Mouse (Mus musculus) gastrocnemius, postnatal 25 days (tissue): ENCODE measurements around the gene Vpreb1. TPM values are rescaled to one million over a fixed set of nuclear protein-coding genes. Genes with fewer than 3 reads are reported as not detected.
"Not testable (repeated sequence)": the region's sequence is repeated elsewhere in the genome, so short reads cannot be mapped to it uniquely, and the experiment has no call there.

Source experiments
- DNase-seq: peaks from one replicate; pipeline ENCODE4 v3.0.0; 2022
- total RNA-seq, 2 experiments: library from RNA; stranded (reverse); gene quantifications; 1 replicate in 1 of 2; 2 replicates in 1 of 2; pipeline ENCODE4 v1.2.3; 2021

Vpreb1 gene
- total RNA-seq, 2 experiments from 2014 or later = not detected

DNA sequence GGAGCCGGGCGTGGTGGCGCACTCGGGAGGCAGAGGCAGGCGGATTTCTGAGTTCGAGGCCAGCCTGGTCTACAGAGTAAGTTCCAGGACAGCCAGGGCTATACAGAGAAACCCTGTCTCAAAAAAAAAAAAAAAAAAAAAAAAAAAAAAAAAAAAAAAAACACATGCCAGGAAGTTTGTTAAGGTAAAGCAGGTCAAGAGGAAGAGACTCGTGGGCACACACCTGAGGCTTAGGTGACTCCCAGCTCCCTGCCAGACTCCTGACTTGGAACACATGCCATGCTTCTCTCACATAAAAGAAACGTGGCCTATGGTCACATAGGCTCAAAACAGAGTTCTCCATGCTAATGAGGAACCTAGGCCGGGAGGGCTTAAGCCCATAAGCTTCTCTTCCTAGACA, 14.6 kb downstream of the Vpreb1 start:
- not testable (repeated sequence) for DNase-seq

DNA sequence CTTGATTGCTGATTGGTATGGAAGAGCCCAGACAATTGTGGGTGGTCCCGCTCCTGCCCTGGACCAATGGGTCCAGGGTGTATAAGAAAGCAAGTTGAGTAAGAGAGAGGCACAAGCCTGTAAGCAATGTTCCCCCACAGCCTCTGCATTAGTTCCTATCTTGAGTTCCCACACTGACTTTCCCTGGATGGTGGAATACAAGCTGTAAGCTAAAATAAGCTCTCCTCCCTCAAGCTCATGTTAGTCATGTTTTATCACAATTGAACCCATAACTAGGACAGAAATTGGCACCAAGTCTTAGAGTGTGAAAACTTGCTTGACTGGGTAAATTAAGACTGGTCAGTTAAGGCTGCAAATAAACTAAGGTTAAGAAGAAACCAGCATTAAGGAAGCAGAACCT, 15.1 kb downstream of the Vpreb1 start:
- DNase-seq = no peak

DNA sequence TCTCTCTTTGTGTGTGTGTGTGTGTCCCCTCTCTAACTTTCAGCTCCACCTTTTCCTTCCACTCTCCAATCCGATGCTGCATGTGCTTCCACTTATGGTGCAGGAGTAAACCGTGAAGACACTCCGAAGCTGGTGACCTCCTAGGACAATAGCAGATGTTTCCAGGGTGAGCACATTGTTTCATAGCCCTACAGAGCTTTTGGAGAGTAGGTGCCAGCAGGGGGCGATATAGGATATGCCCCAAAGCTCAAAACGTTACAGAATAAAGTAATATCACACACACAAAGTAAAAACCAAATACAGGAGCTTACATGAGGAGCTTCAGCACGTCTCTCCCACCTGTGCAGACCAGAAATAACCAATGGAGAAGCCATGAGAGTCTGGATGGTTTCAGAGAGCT, 15.8 kb downstream of the Vpreb1 start:
- DNase-seq = peak; percentile 23

DNA sequence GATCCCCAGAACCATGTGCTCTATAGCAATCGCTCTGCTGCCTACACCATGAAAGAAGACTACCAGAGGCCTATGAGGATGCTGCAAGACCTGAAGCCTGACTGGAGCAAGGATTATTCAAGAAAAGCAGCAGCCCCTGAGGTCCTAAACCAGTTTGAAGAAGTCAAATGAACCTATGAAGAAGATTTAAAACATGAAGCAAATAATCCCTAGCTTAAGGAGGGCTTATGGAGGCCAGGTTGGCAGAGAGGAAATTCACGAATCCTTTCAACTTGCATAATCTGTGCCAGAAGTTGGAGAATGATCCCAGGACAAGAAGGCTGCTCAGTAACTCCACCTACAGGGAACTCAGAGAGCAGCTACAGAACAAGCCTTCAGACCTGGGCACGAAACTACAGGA, 18.2 kb downstream of the Vpreb1 start:
- no peak for DNase-seq

DNA sequence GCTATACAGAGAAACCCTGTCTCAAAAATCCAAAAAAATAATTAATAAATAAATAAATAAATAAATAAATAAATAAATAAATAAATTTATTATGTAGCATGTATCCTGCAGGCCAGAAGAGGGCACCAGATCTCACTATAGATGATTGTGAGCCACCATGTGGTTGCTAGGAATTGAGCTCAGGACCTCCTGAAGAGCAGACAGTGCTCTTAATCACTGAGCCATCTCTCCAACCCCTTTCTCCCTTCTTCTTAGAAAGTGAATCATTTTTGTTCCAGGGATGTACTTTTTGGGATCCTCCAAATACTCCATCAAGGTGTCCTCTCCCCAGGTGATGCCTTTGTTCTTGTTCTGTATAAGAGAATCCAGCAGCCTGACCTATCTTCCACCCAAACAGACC, 21.4 kb downstream of the Vpreb1 start:
- no peak for DNase-seq

DNA sequence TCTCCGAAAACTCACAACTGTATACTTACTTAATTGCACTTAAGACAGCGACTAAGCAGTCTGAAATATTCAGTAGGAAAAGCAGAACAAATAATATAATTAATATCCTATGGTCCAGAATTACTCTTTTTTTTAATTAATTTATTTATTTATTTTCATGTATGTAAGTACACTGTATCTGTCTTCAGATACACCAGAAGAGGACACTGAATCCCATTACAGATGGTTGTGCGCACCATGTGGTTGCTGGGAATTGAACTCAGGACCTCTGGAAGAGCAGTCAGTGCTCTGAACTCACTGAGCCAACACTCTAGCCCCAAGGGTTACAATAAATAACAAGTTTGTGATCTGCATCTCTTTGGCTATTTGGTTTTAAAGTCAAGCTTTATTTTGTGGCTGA, 41.0 kb downstream of the Vpreb1 start:
- no peak for DNase-seq

DNA sequence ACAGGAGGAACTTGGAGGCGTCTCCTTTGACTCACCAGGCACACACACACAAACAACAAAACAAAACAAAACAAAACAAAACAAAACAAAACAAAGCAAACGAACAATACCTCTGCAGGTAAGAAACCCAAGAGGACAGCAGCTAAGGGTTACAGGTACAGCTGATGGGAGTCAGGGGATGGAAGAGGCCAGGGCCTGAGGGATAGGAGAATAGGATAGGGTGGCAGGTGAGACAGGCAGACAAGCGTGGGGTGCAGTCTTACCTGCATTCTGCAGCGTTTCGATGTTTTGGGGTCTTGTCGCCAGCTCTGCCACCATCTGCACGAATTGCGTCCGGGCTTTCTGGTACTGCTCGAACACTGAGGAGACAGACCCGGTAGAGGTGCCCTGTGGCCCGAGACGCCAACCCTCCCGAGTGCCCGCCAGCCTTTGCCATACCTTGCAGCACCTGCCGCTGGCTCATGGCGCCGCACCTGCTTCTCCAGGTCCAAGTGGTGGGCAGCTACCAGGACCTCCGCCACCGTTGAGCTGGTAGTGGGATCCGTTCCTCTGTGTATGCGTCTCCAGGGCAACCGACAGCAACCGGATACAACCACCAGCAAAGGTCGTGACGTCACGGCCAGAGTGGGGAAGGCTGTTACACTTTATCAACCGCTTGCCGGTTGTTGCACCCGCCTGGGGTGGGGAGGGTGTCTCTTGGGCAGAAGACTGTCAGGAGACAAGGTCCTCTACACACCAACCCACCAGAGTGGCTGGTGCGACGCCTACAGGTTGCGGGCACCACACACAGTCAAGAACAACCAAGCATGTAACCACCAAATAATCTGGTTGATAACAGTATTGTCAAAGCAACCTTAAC, 41.7 kb downstream of the Vpreb1 start, which contains the start of gene Spag6l:
TSS of gene Spag6l (minus strand) at position 700 of the 859 bp plus-strand sequence.
- peak; percentile 8 for DNase-seq

DNA sequence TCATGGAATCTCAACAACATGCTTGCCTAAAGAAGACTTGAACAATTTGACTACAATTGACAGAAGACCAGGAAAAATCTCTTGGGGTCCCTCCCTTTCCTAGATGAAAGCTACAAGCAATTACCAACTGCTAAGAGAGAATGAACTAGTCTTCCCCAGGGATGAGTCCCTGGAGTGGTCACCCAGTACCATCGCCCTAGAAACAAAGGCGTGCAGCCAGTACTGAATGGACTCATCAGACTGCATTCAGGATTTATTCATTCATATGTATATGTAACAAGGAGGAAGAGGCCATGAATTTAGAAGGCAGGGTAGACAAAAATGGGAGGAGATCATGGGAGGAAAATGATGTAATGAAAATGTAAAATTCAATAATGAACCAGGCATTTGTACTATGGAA, 44.4 kb downstream of the Vpreb1 start:
- DNase-seq = no peak

DNA sequence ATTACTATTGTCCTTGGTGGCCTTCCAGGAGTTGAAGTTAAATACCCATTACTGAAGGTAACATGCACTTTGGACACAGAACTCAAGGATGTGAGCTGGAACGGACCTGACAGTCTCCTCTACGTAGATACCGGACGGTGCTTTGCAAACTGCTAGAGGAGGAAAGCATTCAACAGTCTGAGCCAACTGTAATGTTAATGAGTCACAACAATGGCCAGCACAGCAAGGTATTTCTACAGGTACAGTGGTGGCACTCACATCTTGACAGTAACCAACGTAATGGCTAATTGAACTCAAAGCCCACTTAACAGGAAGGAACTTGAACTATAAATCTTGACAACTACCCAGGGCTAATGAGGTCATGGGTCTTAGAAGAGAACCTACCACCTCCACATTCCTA, 45.2 kb downstream of the Vpreb1 start:
- no peak for DNase-seq

Other genes with a start within 250 kb of the Vpreb1 start
- not detected for gene Olfr19, start 194.4 kb downstream of the Vpreb1 start, total RNA-seq
- not detected for gene Spag6l, start 41.4 kb downstream of the Vpreb1 start, total RNA-seq
- not detected for gene Igll1, start 6.9 kb downstream of the Vpreb1 start, total RNA-seq
- gene Top3b, start 107 bp downstream of the Vpreb1 start, total RNA-seq = 10 to 100 TPM; 14.8 to 21.5 TPM
- gene Ppm1f, start 25.6 kb upstream of the Vpreb1 start, total RNA-seq = 10 to 100 TPM; 10.8 to 10.9 TPM
- 10 to 100 TPM; 85.1 to 87.1 TPM for gene Mapk1, start 112.5 kb upstream of the Vpreb1 start, total RNA-seq
- under 1 TPM; 0.77 to 0.99 TPM for gene Ypel1, start 198.9 kb upstream of the Vpreb1 start, total RNA-seq
- gene Ppil2, start 240.4 kb upstream of the Vpreb1 start, total RNA-seq = 10 to 100 TPM; 22.6 to 25.1 TPM